Mouse (Mus musculus) c-Kit-positive CD71-positive TER-119-positive erythroid progenitor cells, embryonic 14.5 days (primary cell): ENCODE data around the gene Wdr64.

ENCODE experiments used
- DNase-seq: peaks from one replicate; pipeline ENCODE4 v3.0.0-alpha.2; 2013; ENCODE audit warnings: low spot score

Wdr64 gene

GRCm38 (mm10) chr1:175698293-175698692 is at the start of gene Wdr64:
TSS of gene Wdr64 (plus strand) at chr1:175698593.
- no peak for DNase-seq

- no peak for DNase-seq
These were observed 49.8 kb upstream of the Wdr64 start for GRCm38 (mm10) chr1:175648615-175649014.

GRCm38 (mm10) chr1:175659900-175660299 is 38.5 kb upstream of the Wdr64 start:
- DNase-seq, result no peak

- DNase-seq, result no peak
These were observed 29.6 kb upstream of the Wdr64 start for GRCm38 (mm10) chr1:175668666-175669405.

GRCm38 (mm10) chr1:175669456-175669855 is 28.9 kb upstream of the Wdr64 start:
- no peak for DNase-seq

GRCm38 (mm10) chr1:175670042-175670441 is 28.4 kb upstream of the Wdr64 start:
- DNase-seq, result no peak

- no peak for DNase-seq
These were observed 26.8 kb upstream of the Wdr64 start for GRCm38 (mm10) chr1:175671626-175672025.

- DNase-seq, result no peak
These were observed 24.6 kb upstream of the Wdr64 start for GRCm38 (mm10) chr1:175673563-175674325.

- DNase-seq, result no peak
These were observed 23.3 kb upstream of the Wdr64 start for GRCm38 (mm10) chr1:175675116-175675515.

- DNase-seq, result no peak
These were observed 20.9 kb upstream of the Wdr64 start for GRCm38 (mm10) chr1:175677459-175677858.

GRCm38 (mm10) chr1:175680995-175681394 is 17.4 kb upstream of the Wdr64 start:
- DNase-seq, result no peak

- no peak for DNase-seq
These were observed 6.6 kb upstream of the Wdr64 start for GRCm38 (mm10) chr1:175691686-175692245.

GRCm38 (mm10) chr1:175692246-175692996 is 6.0 kb upstream of the Wdr64 start, which contains the start of the genes Opn3 and Chml:
TSS of gene Opn3 (minus strand) at chr1:175692776.
TSS of gene Chml (minus strand) at chr1:175692901.
- DNase-seq, result peak; percentile 98

GRCm38 (mm10) chr1:175692997-175693361 is 5.4 kb upstream of the Wdr64 start:
- DNase-seq, result no peak

- DNase-seq, result peak; percentile 13
These were observed 4.9 kb upstream of the Wdr64 start for GRCm38 (mm10) chr1:175693429-175693960.

GRCm38 (mm10) chr1:175699375-175699774 is 982 bp downstream of the Wdr64 start:
- no peak for DNase-seq

- DNase-seq, result no peak
These were observed 1.4 kb downstream of the Wdr64 start for GRCm38 (mm10) chr1:175699796-175700195.

- DNase-seq, result no peak
These were observed 2.8 kb downstream of the Wdr64 start for GRCm38 (mm10) chr1:175701145-175701544.

GRCm38 (mm10) chr1:175707599-175707998 is 9.2 kb downstream of the Wdr64 start:
- no peak for DNase-seq

- no peak for DNase-seq
These were observed 9.6 kb downstream of the Wdr64 start for GRCm38 (mm10) chr1:175708013-175708412.

GRCm38 (mm10) chr1:175712338-175712909 is 14.0 kb downstream of the Wdr64 start:
- DNase-seq, result no peak

GRCm38 (mm10) chr1:175716832-175717231 is 18.4 kb downstream of the Wdr64 start:
- DNase-seq, result no peak
